Mouse (Mus musculus) neural tube, embryonic 11.5 days (tissue): ENCODE data around the gene Ryk. TPM values are rescaled to one million over a fixed set of nuclear protein-coding genes. Genes with fewer than 3 reads are reported as not detected.
"Not testable (repeated sequence)": the region's sequence is repeated elsewhere in the genome, so short reads cannot be mapped to it uniquely, and the experiment has no call there.

Experiments used
- ATAC-seq: fragments of 200-750 bp; cut with Nextera tagmentation; 2 replicates; pipeline ENCODE4 v1.8.0; 2017; ENCODE audit warnings: moderate number of reproducible peaks, mild to moderate bottlenecking, moderate TSS enrichment, moderate library complexity; ENCODE audit not compliant: insufficient read depth, low FRiP score, low TSS enrichment
- DNase-seq: peaks from one replicate; pipeline ENCODE4 v3.0.0-alpha.2; 2015; ENCODE audit warnings: low spot score
- H3K27ac ChIP-seq: fragments of 300-500 bp; sonication (generic); 2 replicates; pipeline ENCODE4 v1.5.1; 2014; ENCODE audit warnings: low read depth, mild to moderate bottlenecking, low read length
- H3K27me3 ChIP-seq: fragments of 300-500 bp; sonication (generic); 2 replicates; pipeline ENCODE4 v1.6.1; 2014; ENCODE audit warnings: mild to moderate bottlenecking, low read length, mixed read lengths; ENCODE audit not compliant: control insufficient read depth, insufficient read depth
- H3K36me3 ChIP-seq: fragments of 300-500 bp; sonication (generic); 2 replicates; pipeline ENCODE4 v1.6.1; 2014; ENCODE audit warnings: mild to moderate bottlenecking, low read length, moderate library complexity, mixed read lengths; ENCODE audit not compliant: control insufficient read depth, insufficient read depth
- H3K4me1 ChIP-seq: fragments of 300-500 bp; sonication (generic); 2 replicates; pipeline ENCODE4 v1.6.1; 2014; ENCODE audit warnings: low read length, mixed read lengths; ENCODE audit not compliant: control insufficient read depth, insufficient read depth
- H3K4me2 ChIP-seq: fragments of 300-500 bp; sonication (generic); 2 replicates; pipeline ENCODE4 v1.6.1; 2014; ENCODE audit warnings: low read depth, mild to moderate bottlenecking, moderate library complexity
- H3K4me3 ChIP-seq: fragments of 300-500 bp; sonication (generic); 2 replicates; pipeline ENCODE4 v1.5.1; 2014; ENCODE audit warnings: low read depth, low read length
- H3K9ac ChIP-seq: fragments of 300-500 bp; sonication (generic); 2 replicates; pipeline ENCODE4 v1.6.1; 2014; ENCODE audit warnings: mild to moderate bottlenecking, low read length
- H3K9me3 ChIP-seq: fragments of 300-500 bp; sonication (generic); 2 replicates; pipeline ENCODE4 v1.6.1; 2016; ENCODE audit warnings: low read length; ENCODE audit not compliant: control insufficient read depth
- WGBS: fragments of 180-500 bp; shearing (Covaris S2); extraction: QIAGEN DNeasy Blood & Tissue Kit; methylation state at CpG from one replicate; pipeline ENCODE4 v1.1.7; 2014; 5-methylcytosine and 5-hydroxymethylcytosine counted together
- polyA plus RNA-seq: library from polyadenylated mRNA; unstranded; fragments of >200 nt; fragmentation: Nextera tagmentation; extraction: Ambion mirVana; gene quantifications from 2 replicates; pipeline ENCODE4 v1.2.1, GENCODE M21; 2014

Gene Ryk
- polyA plus RNA-seq, 1 experiment from 2014 or later = 42.2 TPM

DNA sequence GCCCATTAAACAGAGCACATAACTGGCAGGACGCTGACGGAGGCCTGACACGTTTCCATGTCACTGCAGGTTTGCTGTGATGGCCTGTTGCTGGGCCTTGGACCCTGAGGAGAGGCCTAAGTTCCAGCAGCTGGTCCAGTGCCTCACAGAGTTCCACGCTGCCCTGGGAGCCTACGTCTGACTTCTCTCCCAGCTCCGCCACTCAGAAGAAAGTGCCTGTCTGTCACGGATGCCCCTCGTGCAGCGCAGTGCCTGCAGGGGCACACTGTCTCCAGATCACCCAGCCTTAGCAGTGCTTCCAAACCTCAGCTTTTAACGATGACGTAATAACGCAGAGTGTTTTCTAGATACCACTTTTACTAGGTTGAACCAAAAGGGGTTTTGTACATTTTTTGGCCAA, 72.1 kb downstream of the Ryk start:
- H3K4me2 ChIP-seq = no peak overlapping the region
- H3K4me1 ChIP-seq = no peaks in the 10 kb centered on the region
- no peak for ATAC-seq
- no peak overlapping the region for H3K4me3 ChIP-seq
- no peaks in the 10 kb centered on the region; the same call in 1 of the 2 replicates for H3K36me3 ChIP-seq
- no peak for DNase-seq
- WGBS = 90% methylated on average over 12 of the region's 12 CpGs
- no peaks in the 10 kb centered on the region for H3K9me3 ChIP-seq
- no peak overlapping the region for H3K9ac ChIP-seq
- no peaks in the 10 kb centered on the region for H3K27me3 ChIP-seq
- no peak overlapping the region for H3K27ac ChIP-seq

DNA sequence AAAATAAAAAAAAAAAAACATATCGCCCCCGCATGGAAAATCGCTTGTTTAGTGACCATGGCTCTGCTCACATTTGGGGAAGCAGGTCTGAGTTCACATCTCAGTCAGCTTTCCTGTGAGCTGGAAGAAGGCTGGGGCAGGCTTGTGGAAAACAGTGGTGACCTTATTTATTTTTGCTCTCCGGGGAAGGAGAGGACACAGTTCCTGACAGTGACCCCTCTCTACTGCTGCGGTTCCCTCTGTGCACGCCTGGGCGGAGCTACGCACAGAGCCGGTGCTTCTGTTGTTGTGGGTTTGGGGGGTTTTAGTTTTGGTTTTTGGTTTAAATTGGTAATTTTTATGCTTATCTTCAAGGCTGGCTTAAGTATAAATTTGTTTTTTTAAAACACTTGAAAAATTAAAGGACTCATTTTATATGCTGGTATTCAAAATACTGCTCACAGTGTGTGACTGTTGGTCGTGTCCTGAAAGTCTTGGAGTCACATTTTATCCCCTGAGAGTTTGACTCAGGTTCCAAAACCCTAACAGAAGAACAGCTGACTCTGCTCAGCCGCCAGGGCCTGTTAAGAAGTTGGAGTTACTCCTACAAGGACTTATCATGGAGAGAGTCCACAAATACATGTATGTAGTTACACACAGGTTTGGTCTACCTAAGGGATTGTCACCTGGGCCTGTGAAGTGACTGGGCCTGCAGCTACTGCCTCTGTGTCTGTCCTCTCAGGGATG, 73.0 kb downstream of the Ryk start:
- H3K36me3 ChIP-seq = no peaks in the 10 kb centered on the region; the same call in 1 of the 2 replicates
- H3K4me3 ChIP-seq = no peak overlapping the region
- no peak overlapping the region for H3K4me2 ChIP-seq
- ATAC-seq = no peak
- H3K9ac ChIP-seq = no peak overlapping the region
- H3K4me1 ChIP-seq = no peaks in the 10 kb centered on the region
- no peaks in the 10 kb centered on the region for H3K9me3 ChIP-seq
- H3K27ac ChIP-seq = no peak overlapping the region
- H3K27me3 ChIP-seq = no peaks in the 10 kb centered on the region
- WGBS = 90% methylated on average over 11 of the region's 11 CpGs
- no peak for DNase-seq

DNA sequence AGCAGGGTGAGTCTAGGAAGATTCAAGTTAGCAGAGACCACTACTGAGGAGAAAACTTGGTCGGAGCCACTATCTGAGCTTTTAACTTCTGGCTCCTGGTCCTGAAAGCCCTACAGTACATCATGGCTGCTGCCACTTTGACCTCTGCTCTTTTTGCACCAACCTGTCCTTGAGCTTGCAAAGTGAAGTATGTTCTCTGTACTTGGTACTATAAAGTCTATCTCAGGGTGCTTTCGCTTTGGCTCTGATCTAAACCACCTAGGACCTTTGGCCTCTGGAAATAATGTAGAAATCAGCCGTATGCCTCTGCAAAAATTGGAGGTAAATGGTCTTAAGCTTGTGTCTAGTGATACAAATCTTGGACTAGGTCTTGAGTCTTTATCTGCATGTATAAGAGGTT, 76.8 kb downstream of the Ryk start:
- no peak for DNase-seq
- no peaks in the 10 kb centered on the region for H3K9me3 ChIP-seq
- H3K27ac ChIP-seq = no peak overlapping the region
- no peak for ATAC-seq
- H3K36me3 ChIP-seq = no peaks in the 10 kb centered on the region
- H3K9ac ChIP-seq = no peak overlapping the region
- H3K4me2 ChIP-seq = no peak overlapping the region
- WGBS = 97% methylated on average over 3 of the region's 3 CpGs
- no peak overlapping the region for H3K4me3 ChIP-seq
- no peaks in the 10 kb centered on the region for H3K27me3 ChIP-seq
- H3K4me1 ChIP-seq = no peaks in the 10 kb centered on the region

DNA sequence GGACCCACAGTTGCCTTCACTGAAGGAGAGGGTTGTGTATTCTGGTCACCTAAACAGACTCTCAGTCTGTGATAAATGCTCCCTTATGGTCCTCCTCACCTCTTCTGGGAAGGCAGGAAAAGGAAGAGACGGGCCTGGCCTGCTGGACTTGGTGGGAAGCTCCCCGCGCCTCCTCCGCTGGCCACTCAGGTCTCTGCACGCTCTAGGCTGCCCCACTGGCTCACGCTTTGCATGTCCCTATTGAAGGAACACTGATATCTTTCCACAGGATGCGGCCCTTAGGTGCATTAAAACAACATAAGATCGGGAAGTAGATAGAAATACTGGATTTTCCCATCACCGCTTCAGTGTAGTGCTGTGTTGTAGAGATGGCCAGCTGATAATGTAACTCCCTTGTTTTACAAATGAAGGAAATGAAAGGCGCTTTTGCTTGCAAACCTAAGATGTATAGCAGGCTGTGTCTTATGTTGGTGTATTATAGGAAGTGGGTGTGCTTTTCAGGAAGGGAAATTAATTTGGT, 77.9 kb downstream of the Ryk start:
- DNase-seq (no peak), ATAC-seq (no peak)
- 90% methylated on average over 10 of the region's 10 CpGs for WGBS
- no peaks in the 10 kb centered on the region for H3K4me1 ChIP-seq
- H3K36me3 ChIP-seq = no peaks in the 10 kb centered on the region
- H3K27ac ChIP-seq = no peak overlapping the region
- no peak overlapping the region for H3K4me2 ChIP-seq
- no peaks in the 10 kb centered on the region for H3K9me3 ChIP-seq
- no peak overlapping the region for H3K4me3 ChIP-seq
- H3K9ac ChIP-seq = no peak overlapping the region
- no peaks in the 10 kb centered on the region for H3K27me3 ChIP-seq

DNA sequence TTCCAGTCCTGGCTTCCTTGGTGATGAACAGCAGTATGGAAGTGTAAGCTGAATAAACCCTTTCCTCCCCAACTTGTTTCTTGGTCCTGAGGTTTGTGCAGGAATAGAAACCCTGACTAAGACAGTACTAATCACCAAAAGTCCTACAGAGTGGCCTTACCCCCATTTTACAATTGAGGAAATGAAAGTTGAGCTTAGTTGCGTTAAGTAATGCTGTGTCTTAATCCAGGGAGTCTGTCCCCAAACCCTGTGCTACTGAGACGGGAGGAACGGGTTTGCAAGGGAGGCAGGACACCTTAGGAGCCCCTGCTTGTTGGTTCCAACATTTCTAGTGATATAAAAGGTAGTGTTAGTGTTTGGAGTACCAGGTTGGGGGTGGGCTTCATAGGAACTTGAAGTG, 78.9 kb downstream of the Ryk start:
- not testable (repeated sequence) for H3K4me3 ChIP-seq, H3K36me3 ChIP-seq, H3K4me1 ChIP-seq, H3K27me3 ChIP-seq, ATAC-seq, H3K9ac ChIP-seq, DNase-seq, H3K9me3 ChIP-seq, H3K27ac ChIP-seq, H3K4me2 ChIP-seq
- WGBS = 90% methylated on average over 3 of the region's 3 CpGs

DNA sequence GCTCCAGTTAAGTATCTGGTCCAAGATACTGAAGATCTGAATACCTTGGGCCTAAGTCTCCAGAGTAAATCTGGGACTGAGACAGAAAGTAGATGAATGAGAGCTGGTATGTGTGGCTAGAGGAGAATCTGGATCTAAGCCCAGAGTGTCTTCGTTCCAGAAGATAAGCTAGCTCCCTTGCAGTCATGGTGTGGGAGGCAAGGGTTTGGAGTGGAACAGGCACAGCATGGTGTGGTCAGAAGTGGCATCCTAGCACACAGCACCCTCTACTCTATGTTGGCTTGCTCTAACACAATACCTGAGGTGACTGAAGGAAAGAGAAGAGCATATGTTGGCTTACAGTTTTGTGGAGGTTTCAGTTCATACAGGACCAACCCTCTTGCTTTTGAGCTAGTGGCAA, 79.9 kb downstream of the Ryk start:
- Histone ChIP-seq H3K36me3 (no peaks in the 10 kb centered on the region), H3K4me3 (no peak overlapping the region), H3K4me2 (no peak overlapping the region), H3K27me3 (no peaks in the 10 kb centered on the region), H3K9ac (no peak overlapping the region), H3K9me3 (no peaks in the 10 kb centered on the region), H3K27ac (no peak overlapping the region), H3K4me1 (no peaks in the 10 kb centered on the region)
- ATAC-seq = no peak
- WGBS = 100% methylated on average over 1 of the region's 1 CpGs
- no peak for DNase-seq

DNA sequence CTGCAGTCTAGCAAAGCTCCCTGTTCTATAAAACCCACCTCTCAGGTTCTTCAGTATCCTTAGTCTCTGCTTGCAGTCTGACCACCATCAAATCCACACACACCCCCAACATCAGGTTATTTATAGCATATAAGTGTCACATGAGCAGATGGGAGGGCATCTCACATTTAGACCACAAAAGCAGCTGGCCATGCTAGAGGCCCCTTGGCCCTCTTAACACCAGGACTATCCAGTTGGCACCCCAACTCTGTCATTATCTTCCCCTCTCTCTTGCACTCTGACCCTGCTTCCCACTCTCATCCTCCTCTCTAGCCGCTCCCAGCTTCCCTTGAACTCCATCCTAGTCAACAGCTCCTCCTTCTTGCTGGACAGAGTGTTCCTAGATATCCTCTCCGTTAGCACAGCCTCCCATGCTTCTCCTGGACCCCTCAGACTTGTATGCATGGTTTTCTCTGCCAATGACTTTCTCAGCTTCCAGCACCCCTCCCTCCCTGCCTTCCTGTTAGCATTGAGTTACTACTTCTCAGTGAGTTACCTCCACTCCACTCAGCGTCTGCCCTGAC, 80.7 kb downstream of the Ryk start:
- no peak overlapping the region for H3K9ac ChIP-seq
- H3K4me1 ChIP-seq = no peaks in the 10 kb centered on the region
- 88% methylated on average over 3 of the region's 3 CpGs for WGBS
- H3K36me3 ChIP-seq = no peaks in the 10 kb centered on the region
- H3K9me3 ChIP-seq = no peaks in the 10 kb centered on the region
- DNase-seq (no peak), ATAC-seq (no peak)
- no peaks in the 10 kb centered on the region for H3K27me3 ChIP-seq
- H3K4me2 ChIP-seq = no peak overlapping the region
- no peak overlapping the region for H3K4me3 ChIP-seq
- H3K27ac ChIP-seq = no peak overlapping the region

DNA sequence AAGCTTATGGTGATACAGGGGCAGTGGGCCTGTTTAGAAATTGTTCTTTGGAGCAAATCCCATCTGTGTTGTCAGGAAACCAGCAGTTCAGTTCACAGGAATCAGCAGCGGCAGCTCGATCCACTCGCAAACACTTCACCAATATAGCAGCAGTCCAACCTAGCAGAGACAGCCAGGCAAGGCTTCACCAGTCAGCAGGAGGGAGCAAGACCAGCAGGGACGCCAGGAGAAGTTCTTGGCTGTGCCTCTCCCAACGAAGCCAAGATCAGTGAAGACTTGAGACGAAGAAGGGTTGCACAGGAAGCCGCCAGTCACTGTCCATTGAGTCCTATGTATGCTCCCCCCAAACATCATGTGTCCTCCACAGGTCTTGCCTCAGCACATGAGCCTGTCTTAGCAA, 81.4 kb downstream of the Ryk start:
- Histone ChIP-seq H3K36me3 (no peaks in the 10 kb centered on the region), H3K4me1 (no peaks in the 10 kb centered on the region), H3K9me3 (no peaks in the 10 kb centered on the region), H3K4me3 (no peak overlapping the region), H3K27me3 (no peaks in the 10 kb centered on the region), H3K4me2 (no peak overlapping the region), H3K27ac (no peak overlapping the region), H3K9ac (no peak overlapping the region)
- 91% methylated on average over 7 of the region's 7 CpGs for WGBS
- ATAC-seq = no peak
- no peak for DNase-seq

DNA sequence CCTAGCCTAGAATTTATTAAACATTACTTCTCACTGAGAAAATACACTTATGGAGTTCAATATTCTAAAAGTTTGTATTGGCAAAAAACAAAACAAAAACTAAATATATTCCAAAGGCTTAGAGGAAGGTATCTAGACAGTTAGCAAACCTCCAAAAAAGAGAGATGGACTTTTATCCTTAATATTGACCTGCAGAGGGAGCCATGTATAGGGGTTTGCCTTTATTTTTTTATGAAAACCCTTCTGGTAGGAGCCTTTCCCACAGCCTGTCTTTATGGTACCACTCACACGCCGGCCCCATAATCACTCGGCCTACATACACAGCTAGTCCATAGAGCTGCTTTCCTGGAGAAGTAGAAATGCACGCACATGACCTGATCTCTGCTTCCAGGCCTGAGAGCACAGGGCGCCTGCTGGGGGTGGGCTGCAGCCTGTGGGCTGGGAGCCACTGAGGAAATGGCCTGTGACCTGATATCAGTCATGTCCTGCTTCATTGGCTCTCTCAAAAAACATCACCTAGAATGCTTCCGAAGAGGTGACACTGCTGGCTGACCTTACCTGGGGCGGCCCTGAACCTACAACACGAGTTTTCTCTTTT, 82.9 kb downstream of the Ryk start:
- Histone ChIP-seq H3K36me3 (no peaks in the 10 kb centered on the region), H3K4me1 (no peaks in the 10 kb centered on the region), H3K27me3 (no peaks in the 10 kb centered on the region), H3K4me2 (no peak overlapping the region), H3K9ac (no peak overlapping the region), H3K4me3 (no peak overlapping the region), H3K9me3 (no peaks in the 10 kb centered on the region), H3K27ac (no peak overlapping the region)
- WGBS = 77% methylated on average over 8 of the region's 8 CpGs
- DNase-seq = no peak
- no peak for ATAC-seq
